Mouse (Mus musculus): ENCODE measurements around the gene Efcab14.

Gene Efcab14

DNA sequence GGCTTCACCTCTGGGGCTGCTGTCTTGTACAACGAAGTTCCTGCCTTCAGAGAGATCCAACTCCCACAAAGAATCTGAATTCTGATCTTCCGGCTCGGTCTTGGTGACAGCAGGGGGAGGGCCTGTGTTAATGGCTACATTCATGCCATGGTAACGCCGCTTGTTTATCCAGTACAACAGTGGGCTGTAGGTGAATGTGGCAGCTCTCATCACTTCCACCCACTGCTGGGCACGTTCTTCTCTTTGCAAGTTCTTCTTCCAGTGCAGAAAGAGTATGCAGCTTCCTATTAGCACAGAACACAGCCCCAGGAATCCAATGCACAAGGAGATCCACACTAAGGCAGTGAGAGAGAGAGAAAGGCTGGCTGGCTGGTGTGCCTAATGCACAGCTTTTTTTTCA lies 42.7 kb downstream of the Efcab14 start:
- 27% methylated on average over 6 of the region's 6 CpGs for WGBS

DNA sequence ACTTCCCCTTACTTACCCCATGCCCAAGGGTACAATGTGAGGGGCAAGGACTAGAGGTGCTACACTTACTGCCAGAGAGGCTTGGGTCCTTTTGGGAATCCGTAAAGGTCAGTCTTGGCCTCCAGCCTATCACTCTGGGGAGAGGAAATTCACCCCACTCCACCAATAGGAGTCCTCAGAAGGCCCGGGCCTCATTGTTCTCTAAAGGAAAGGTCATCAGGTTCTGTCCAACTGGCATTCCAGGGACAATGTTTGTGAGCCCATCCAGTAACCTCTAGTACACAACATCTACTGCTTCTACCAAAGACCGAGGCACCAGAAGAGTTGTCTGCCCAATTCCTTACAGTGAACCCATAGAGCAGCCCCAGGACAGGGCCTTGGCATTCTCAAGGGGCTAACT lies 43.4 kb downstream of the Efcab14 start, which contains the start of gene Tex38:
Gene Tex38 (minus strand): TSS at position 101 of the 400 bp plus-strand sequence.
- 87% methylated on average over 3 of the region's 3 CpGs for WGBS

DNA sequence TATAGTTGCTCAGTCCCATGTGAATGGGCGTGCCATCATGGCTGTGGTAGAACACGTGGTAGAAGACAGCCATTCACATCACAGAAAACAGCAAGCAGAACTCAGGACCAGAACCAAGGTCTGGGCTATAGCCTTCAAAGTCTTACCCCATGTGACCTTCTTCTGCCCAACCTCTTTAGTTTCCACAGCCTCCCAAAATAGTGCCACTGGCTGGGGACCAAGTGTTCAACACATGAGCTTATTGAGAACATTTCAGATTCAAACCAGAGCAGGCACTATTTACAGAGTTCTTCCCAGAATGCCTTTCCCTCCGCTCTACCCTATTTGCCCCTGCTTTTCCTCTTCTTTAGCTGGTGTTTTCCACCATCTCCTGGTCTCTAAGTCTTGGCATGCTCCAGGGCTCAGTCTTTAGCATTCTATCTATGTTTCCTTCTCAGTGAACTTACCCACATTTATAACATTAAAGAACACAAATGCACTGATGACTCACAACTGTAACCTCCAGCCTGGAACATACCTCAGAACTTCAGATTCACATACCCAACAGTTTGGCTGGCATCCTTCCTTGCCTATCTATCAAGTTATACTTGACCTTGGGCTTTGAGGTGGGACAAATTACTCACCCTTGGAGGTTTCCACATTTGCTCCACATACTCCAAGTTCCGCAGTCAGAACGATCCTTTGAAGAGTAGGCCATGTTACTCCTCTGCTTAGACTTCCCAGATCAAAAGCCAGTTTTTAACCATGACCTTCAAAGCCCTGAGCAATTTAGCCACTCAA lies 44.7 kb downstream of the Efcab14 start:
- 93% methylated on average over 5 of the region's 5 CpGs for WGBS

DNA sequence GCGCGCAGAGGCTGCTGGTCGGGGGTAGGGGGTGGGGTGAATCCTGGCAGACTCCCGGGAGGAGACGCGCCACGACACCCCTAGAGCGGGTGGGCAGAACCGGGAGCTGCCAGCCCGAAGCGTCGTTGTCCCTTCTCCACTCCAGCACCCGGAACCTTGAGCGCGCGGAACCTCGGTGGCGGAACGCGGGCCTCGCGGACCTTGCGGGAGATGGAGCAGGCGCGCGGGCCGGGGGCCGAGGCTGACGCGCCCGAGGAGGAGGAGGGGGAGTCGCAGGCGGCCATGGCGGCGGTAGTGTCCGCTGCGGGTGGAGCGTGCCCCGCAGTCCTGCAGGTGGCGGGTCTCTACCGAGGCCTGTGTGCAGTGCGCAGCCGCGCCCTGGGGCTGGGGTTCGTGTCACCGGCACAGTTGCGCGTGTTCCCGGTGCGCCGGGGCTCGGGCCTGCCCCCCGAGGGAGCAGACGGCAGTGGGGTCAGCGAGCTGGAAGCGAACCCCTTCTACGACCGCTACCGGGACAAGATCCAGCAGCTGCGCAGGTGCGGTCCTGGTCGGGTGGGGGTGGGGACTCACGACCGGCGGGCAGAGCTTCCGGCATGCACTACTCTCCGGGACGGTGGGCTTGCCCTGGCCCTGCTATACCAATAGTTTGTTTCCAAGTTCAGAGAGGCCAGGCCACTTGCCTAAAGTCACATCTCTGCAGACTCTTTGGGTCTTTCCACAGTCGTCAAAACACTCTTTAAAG lies 47.4 kb downstream of the Efcab14 start, which contains the start of gene Atpaf1:
Gene Atpaf1 (plus strand): TSS at position 44 of the 742 bp plus-strand sequence.
- WGBS = under 1% methylated on average over 66 of the region's 69 CpGs

DNA sequence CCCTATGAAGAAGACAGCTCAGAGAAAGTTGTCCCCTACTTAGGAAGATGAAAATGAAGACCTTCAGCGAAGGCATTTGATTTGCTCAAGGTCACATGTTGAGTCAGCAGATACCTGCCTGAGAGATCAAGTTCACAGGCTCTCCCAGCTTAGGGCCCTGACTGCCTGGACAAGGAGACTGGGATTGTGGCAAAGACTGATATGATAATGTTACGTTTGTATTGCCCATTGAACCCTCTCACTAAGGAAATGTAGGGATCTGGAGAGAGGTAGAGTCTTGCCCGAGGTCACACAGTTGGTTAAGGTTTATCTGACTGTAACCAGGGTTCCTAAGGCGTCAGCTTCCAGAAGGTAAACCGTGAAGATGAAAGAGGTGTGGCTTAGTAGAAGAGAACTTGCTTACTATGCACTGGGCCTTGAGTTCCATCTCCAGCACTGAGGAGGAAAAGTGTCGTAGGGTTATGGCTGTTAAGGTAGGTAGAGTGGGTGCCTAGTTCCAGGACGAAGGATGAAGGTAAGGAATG lies 48.0 kb downstream of the Efcab14 start:
- WGBS = 48% methylated on average over 7 of the region's 7 CpGs

DNA sequence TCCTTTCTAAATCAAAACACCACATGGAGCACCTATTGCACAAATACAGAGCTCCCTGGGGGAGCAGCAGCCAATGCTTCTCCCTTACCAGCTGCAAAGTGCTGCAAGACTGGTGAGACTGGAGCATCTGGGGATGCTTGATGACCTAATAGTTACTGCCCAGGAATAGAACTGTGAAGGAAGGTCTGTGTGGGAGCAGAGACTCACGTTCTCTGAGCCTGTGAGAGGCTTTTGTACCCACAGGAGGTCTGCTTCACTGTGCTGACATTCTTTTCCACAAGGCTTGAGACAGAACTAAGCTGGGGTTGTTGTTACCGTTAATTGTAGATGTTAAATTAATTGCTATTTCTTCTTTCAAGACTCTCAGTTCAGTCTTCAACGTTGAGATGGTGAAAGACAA lies 53.3 kb downstream of the Efcab14 start:
- 50% methylated on average over 3 of the region's 3 CpGs for WGBS

DNA sequence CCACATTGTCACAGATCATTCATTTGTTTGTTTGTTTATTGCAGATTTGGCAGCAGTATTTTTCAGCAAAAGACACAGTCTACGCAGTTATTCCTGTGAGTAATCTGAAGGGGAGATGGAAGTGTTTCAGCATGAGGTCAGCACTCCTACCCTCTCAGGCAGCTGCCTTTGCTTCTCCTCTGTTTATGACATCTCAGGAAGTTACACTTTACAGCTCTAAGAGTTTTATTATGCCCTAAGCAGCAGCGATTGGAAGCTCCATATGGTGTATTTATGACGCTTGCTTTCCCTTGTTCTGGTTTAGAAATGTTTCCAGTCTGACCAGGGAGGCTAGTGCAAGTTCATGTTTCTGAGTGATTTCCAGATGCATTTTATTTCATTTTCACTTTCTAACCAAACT lies 57.8 kb downstream of the Efcab14 start:
- 84% methylated on average over 3 of the region's 3 CpGs for WGBS

DNA sequence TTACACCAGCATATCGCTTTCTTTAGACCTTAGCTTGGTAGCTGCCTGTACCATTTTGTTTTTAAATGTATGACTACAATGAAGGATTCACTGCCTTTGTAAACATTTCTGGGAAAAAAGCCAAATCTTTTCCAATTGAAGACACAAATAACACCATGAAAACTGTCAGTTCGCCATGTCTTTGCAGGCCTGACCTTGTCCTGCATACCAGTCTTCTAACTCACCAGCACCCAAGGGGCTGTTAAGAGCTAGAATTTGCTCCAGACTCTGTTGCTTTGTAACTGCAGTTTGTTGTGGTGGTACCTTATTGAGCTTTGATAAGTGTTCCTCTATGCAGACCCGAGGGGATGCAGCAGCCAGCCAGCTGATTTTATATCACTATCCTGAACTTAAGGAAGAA lies 62.4 kb downstream of the Efcab14 start:
- 55% methylated on average over 3 of the region's 3 CpGs for WGBS

DNA sequence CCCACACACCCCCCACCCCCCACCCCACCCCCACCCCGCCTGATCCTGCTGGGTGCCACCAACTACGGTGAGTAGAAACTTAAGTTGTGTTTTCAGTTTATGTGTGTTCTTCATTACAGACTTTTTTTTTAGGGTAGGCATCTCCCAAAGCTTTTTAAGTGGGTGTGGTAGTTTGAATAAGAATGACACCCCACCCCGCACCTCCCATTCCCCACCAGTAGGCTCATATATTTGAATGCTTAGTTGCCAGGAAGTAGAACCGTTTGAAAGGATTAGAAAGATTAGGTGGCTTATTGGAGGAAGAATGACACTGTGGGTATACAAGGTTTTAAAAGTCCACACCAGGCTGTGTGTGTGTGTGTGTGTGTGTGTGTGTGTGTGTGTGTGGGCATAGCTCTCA lies 74.8 kb downstream of the Efcab14 start:
- WGBS = 73% methylated on average over 4 of the region's 4 CpGs

DNA sequence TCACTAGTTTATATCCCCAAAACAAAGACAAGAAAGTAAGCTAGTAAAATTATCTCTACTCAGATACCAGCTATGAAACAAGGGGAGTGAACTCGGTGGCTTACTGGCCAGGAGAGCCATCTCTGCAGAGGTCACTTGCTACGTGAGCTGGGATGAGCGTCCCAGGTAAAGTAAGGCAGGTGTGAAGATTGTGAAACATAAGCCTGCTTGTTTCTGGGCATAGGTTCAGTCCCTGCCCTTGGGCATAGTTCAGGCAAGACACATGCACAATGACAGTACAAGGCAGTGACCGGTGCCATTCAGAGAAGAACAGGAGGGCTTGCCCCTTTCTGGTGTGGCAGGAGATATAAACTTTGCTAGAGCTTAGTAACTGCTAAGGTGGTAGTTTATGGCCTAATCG lies 78.1 kb downstream of the Efcab14 start:
- WGBS = 94% methylated on average over 5 of the region's 5 CpGs

DNA sequence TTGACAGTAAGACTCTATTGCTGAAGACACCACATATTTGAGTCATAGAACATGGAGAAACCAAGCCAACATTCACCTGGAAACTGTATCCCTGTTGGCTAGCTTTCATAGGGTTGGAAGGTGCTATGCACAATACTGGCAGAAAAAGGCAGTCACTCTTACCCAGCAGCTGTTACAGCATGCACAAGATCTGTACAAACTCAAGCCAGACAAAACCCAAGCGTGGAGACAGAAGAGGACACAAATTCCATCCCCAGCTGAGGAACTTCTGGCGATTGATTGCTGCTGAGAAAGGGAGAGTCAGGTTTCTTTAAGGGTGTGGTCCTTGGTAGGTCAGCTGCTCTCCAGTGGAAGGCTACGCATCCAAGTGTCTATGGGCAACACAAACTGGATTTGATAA lies 82.7 kb downstream of the Efcab14 start:
- WGBS = 77% methylated on average over 3 of the region's 3 CpGs

DNA sequence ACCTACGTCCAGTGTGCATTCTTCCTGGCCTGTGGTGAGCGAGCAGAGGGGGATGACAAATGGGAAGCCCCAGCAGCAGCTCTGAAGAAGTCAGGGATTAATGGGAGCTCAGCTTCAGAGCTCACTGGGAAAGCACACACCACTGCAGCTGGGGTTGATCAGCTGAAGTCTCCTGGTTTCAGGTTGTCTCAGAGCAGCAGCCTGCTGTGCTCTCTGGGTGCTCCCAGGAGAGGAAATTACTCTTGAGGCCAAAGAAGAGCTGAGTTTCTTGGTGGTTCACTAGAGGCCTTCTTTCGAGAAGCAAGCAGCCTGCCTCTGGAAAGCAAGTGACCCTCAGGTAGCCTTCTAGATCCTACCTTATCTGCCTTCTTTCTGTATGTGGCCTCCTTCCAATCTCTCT lies 83.4 kb downstream of the Efcab14 start:
- WGBS = 91% methylated on average over 3 of the region's 3 CpGs

DNA sequence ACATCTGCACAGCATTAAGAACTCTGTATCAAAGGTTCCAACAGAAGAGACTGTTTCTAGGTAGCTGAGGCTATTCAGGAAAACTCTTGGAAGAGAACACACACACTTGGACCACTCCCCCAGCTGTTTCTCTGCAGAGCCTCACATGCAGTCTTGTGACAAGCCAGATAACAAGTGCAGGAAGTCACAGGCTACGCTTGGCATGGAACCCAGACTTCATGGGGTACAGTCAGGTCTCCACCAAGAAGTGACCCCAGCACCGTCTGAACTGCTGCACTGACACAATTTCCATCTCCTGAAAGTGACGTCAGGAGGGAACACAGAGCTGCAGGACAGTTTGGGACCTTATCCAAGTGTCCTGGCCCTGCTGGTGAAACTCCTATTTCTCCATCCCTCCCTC lies 84.4 kb downstream of the Efcab14 start:
- 59% methylated on average over 3 of the region's 3 CpGs for WGBS

DNA sequence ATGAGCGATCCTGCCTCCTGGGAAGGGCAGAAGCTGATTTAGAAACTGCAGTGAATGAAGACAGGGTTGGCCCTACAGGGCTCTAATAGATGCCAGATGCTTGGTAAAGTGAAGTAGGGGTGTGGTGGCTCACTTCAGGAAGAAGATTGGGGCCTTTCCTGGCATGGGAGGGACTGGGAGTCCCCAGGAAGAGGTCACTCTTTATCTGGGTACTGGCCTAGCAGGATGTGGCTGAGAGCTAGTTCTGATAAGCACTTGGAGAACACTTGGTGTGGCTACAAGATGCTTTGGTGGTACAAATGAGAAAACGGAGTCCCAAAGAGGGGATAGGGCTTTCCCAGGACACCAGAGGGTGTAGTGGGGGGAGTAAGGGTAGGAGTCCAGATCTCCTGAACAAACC lies 86.6 kb downstream of the Efcab14 start:
- WGBS = 79% methylated on average over 2 of the region's 2 CpGs

DNA sequence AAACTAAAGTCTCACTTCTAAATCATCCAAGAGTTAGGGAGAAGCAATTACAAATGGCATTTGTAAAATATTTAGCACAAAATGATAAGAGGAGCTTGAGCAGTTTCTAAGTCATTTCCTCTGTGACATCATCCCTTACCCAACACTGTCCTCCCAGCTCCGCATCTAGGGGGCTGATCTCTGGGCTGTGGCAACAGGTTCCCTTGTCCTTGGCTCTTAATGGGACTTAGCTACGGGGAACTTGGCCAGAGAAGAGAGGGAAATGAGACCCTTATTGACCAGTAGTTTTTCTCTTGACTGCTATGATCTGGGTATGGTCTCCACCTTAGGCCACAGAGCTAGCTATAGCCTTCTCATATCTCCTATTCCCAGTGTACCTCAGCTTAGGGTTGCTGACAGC lies 87.7 kb downstream of the Efcab14 start:
- 86% methylated on average over 2 of the region's 2 CpGs for WGBS

All from cerebral cortex, adult 2 months (tissue).